Mouse (Mus musculus) lung, embryonic 14.5 days (tissue): ENCODE measurements at regions not wholly inside any gene's neighbourhood (a gene's known extent, or its start where the extent isn't known, plus 50 kb on each side); places are given as distances from the start of the nearest gene placed in this dataset.

Source experiments
- ATAC-seq: fragments of 200-750 bp; cut with Nextera tagmentation; 2 replicates; pipeline ENCODE4 v1.8.0; 2017; ENCODE audit warnings: mild to moderate bottlenecking, moderate TSS enrichment, moderate library complexity; ENCODE audit not compliant: insufficient read depth
- DNase-seq: peaks from one replicate; pipeline ENCODE4 v3.0.0-alpha.2; 2015
- H3K27ac ChIP-seq: fragments of 300-500 bp; sonication (generic); 2 replicates; pipeline ENCODE4 v1.5.1; 2014; ENCODE audit warnings: low read depth, mild to moderate bottlenecking, moderate library complexity
- H3K27me3 ChIP-seq: fragments of 300-500 bp; sonication (generic); 2 replicates; pipeline ENCODE4 v1.6.1; 2014; ENCODE audit warnings: low read length, control low read depth; ENCODE audit not compliant: insufficient read depth
- H3K36me3 ChIP-seq: fragments of 300-500 bp; sonication (generic); 2 replicates; pipeline ENCODE4 v1.6.1; 2014; ENCODE audit warnings: control low read depth; ENCODE audit not compliant: insufficient read depth
- H3K4me1 ChIP-seq: fragments of 300-500 bp; sonication (generic); 2 replicates; pipeline ENCODE4 v1.6.1; 2014; ENCODE audit warnings: antibody characterized with exemption, control low read depth; ENCODE audit not compliant: insufficient read depth
- H3K4me2 ChIP-seq: fragments of 300-500 bp; sonication (generic); 2 replicates; pipeline ENCODE4 v1.6.1; 2014; ENCODE audit warnings: mild to moderate bottlenecking
- H3K4me3 ChIP-seq: fragments of 300-500 bp; sonication (generic); 2 replicates; pipeline ENCODE4 v1.5.1; 2014; ENCODE audit warnings: low read depth, low read length
- H3K9ac ChIP-seq: fragments of 300-500 bp; sonication (generic); 2 replicates; pipeline ENCODE4 v1.6.1; 2014
- H3K9me3 ChIP-seq: fragments of 300-500 bp; sonication (generic); 2 replicates; pipeline ENCODE4 v1.6.1; 2016; ENCODE audit warnings: low read depth, low read length, control low read depth
- CTCF ChIP-seq: IDR thresholded peaks from 2 replicates; pipeline ENCODE4 v1.5.1; 2016; ENCODE audit warnings: antibody characterized with exemption, low read depth
- WGBS: fragments of 180-500 bp; shearing (Covaris S2); extraction: QIAGEN DNeasy Blood & Tissue Kit; methylation state at CpG from one replicate; pipeline ENCODE4 v1.1.7; 2014; 5-methylcytosine and 5-hydroxymethylcytosine counted together

DNA sequence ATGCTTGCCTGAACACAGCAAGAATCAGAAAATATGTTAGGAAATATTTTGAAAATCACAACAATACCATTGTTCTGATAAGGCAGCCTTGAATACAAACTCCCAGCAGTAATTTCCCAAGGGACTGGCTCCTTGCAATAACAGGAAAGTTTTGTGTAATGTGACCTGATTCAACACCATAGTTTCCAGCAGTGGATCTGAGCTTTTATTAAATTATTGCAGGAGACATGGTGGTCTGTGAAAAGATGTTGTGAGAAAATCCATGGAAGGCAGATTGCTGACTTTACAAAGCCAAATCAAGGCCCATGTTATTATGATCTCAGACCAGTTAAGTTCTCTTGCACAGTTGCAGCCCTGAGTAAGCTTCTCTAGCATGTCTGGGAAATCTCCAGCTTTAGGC lies 116.1 kb downstream of the Rdh14 start:
- no peak overlapping the region for H3K4me3 ChIP-seq
- H3K9ac ChIP-seq: no peak overlapping the region
- no peaks in the 10 kb centered on the region for H3K27me3 ChIP-seq
- no peak overlapping the region for H3K4me2 ChIP-seq
- TF ChIP-seq CTCF: no peak
- no peak overlapping the region for H3K27ac ChIP-seq
- H3K4me1 ChIP-seq: no peaks in the 10 kb centered on the region
- no peaks in the 10 kb centered on the region for H3K36me3 ChIP-seq
- DNase-seq (no peak), ATAC-seq (no peak)
- H3K9me3 ChIP-seq: no peaks in the 10 kb centered on the region

DNA sequence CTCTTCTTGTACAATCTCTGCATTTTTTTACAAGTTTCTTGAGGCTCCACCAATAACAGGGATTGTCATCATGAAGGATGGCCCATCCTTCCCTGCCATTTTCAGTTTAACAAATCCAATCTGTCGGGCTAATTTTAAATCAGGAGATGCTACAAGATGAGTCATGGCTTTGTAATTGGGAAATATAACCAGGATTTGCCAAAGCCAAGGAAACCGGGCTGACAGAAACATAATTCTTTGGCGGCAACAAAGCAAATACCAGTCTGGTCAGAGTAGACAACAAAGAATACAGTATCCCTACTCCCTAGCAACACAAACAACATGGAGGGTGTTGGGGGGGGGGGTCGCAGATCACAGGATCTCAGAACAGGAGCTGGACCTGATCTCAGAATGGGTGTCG lies 123.0 kb downstream of the Rdh14 start:
- no peak for TF ChIP-seq CTCF
- ATAC-seq (no peak), DNase-seq (no peak)
- Histone ChIP-seq H3K9me3 (no peaks in the 10 kb centered on the region), H3K27me3 (no peaks in the 10 kb centered on the region), H3K9ac (no peak overlapping the region), H3K4me1 (no peaks in the 10 kb centered on the region), H3K4me2 (no peak overlapping the region), H3K4me3 (no peak overlapping the region), H3K36me3 (no peaks in the 10 kb centered on the region), H3K27ac (no peak overlapping the region)
- WGBS: 63% methylated on average over 5 of the region's 5 CpGs

DNA sequence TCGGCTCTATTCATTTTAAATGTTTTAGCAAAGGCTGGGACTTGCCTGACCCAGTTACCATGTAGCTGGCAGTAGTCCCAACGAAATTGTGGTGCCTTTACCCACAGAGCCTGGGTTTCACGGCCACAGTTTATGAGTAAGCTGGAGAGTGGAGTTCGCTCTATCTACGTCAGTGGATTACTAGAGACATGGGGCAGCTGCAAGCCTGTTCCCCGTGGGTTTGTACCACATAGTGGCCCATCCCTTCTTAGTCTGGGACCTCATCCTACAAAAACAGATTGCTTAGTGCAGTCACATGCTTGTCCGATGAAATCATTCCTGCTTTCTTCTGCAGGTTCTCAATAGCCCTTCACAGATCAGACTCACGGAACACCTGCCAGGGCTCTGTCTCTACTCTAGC lies 123.7 kb downstream of the Rdh14 start:
- DNase-seq (no peak), ATAC-seq (peak; percentile 28; the same call in 1 of the 2 replicates)
- no peak for TF ChIP-seq CTCF
- Histone ChIP-seq H3K9me3 (no peaks in the 10 kb centered on the region), H3K4me3 (no peak overlapping the region), H3K9ac (no peak overlapping the region), H3K36me3 (no peaks in the 10 kb centered on the region), H3K27me3 (no peaks in the 10 kb centered on the region), H3K4me1 (no peaks in the 10 kb centered on the region), H3K27ac (no peak overlapping the region), H3K4me2 (no peak overlapping the region)
- 70% methylated on average over 8 of the region's 8 CpGs for whole genome bisulfite sequencing

DNA sequence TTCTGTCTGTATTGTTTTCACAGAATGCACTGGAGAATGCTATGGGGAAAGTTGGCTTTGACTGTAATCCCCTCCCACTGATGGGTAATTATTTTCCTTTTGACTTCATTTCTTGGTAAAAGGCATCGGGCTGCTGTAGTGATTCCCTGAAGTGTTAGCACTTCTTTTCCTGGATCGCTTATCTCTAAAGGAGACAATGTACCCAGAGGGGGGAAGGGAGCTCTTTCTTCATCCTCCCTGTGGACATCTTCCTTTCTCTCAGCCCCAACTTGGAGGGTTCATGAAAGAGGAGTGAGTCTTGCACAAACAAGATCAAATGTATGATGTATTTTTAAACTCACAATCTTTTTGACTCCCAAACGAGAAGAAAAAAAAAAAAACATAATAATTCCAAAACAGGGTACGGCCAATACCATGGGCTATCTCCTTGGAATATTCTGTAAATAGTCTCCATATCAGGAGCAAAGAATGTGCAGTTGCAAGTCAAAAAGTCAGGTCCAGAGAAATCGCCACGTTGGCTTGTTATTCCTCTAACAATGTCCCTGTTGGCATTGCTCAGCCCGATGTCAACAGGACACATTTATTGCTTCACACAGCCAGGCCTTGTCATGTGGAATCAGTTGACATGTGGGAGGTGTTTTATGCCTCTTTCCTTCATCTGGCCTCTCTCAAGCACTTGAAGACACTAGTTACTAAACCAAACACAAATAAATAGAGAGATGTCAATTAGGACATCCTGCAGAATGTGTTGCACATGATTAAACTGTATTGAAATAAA lies 134.1 kb downstream of the Rdh14 start:
- H3K9me3 ChIP-seq: no peaks in the 10 kb centered on the region
- WGBS: 24% methylated on average over 7 of the region's 7 CpGs
- no peaks in the 10 kb centered on the region; the same call in 1 of the 2 replicates for H3K4me1 ChIP-seq
- H3K4me2 ChIP-seq: no peak overlapping the region
- H3K4me3 ChIP-seq: no peak overlapping the region
- H3K27me3 ChIP-seq: no peaks in the 10 kb centered on the region
- no peak for TF ChIP-seq CTCF
- ATAC-seq: no peak
- DNase-seq: peak; percentile 65
- no peaks in the 10 kb centered on the region for H3K36me3 ChIP-seq
- peak overlapping the region; percentile 38; the same call in 1 of the 2 replicates for H3K27ac ChIP-seq
- H3K9ac ChIP-seq: no peak overlapping the region

DNA sequence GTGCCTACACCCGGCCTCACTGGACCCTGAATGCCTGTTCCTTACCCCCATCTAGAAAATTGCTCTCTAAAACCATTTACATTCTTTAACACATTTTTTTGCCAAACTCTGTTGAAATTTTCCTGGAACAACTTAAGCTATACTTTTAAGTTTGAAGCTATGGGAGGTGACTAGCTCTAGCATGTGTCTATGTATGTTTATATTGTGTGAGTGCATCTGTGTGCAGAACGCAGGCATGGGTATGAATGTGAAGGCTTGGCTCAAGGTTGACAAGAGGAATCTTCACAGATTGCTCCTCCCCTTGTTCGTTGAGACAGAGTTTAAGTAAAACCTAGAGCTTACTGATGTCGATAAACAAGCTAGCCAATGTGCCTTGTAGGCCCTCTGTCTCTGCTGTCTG lies 135.4 kb downstream of the Rdh14 start:
- no peak overlapping the region for H3K4me3 ChIP-seq
- no peak overlapping the region for H3K4me2 ChIP-seq
- no peaks in the 10 kb centered on the region for H3K9me3 ChIP-seq
- H3K27ac ChIP-seq: no peak overlapping the region
- ATAC-seq (no peak), DNase-seq (peak; percentile 49)
- WGBS: 58% methylated on average over 4 of the region's 4 CpGs
- no peak overlapping the region for H3K9ac ChIP-seq
- H3K36me3 ChIP-seq: no peaks in the 10 kb centered on the region
- no peak for TF ChIP-seq CTCF
- no peaks in the 10 kb centered on the region for H3K27me3 ChIP-seq
- no peaks in the 10 kb centered on the region; the same call in 1 of the 2 replicates for H3K4me1 ChIP-seq

DNA sequence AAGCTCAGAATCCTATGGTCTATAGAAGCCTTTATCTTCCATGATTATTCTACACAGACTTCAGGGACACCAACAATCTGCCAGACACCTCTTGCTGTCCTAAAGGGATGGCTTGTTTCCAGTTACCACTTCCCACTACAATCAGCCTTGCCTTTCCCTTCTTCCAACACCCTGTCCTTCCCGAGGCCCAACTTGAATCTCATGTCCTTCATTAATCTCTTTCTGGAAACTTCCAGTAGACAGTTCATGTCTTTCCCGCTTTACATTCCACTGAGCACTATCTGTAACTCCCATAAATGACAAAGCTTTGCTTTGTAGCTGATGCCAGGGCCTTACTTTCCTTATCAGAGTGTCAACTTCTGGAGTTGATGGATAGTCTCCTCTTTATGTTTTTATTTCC lies 138.5 kb downstream of the Rdh14 start:
- Histone ChIP-seq H3K4me3 (no peak overlapping the region), H3K27me3 (no peaks in the 10 kb centered on the region), H3K36me3 (no peaks in the 10 kb centered on the region), H3K9me3 (no peaks in the 10 kb centered on the region), H3K27ac (no peak overlapping the region), H3K4me1 (no peaks in the 10 kb centered on the region; the same call in 1 of the 2 replicates), H3K4me2 (no peak overlapping the region), H3K9ac (no peak overlapping the region)
- WGBS: 26% methylated on average over 2 of the region's 2 CpGs
- no peak for TF ChIP-seq CTCF
- ATAC-seq (peak; percentile 89), DNase-seq (peak; percentile 77)

DNA sequence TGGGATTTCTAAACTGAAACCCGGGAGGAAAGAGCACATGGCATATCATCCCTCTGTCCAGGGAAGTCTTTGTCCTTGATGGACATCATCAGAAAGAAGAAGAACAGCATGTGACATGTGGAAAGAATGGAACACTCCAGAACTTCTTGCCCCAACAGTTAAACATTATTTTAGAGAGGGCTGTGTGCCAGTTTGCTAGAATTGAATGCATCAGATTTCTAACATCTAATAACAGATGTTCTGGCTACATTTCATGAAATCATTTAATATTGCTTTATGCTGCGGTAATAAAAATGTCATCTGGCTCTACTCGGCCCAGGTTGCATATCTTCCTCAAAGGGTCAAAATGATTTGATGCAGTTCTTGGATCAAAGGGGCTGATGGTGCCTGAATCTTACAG lies 140.4 kb downstream of the Rdh14 start:
- 60% methylated on average over 3 of the region's 3 CpGs for WGBS
- Histone ChIP-seq H3K27ac (no peak overlapping the region), H3K9ac (no peak overlapping the region), H3K9me3 (no peaks in the 10 kb centered on the region), H3K36me3 (no peaks in the 10 kb centered on the region), H3K4me3 (no peak overlapping the region), H3K4me1 (no peaks in the 10 kb centered on the region; the same call in 1 of the 2 replicates), H3K4me2 (no peak overlapping the region), H3K27me3 (no peaks in the 10 kb centered on the region)
- no peak for TF ChIP-seq CTCF
- DNase-seq: no peak
- ATAC-seq: no peak
